8 mouse cellular contexts compared by ENCODE assay signal in the genomic region with DNA sequence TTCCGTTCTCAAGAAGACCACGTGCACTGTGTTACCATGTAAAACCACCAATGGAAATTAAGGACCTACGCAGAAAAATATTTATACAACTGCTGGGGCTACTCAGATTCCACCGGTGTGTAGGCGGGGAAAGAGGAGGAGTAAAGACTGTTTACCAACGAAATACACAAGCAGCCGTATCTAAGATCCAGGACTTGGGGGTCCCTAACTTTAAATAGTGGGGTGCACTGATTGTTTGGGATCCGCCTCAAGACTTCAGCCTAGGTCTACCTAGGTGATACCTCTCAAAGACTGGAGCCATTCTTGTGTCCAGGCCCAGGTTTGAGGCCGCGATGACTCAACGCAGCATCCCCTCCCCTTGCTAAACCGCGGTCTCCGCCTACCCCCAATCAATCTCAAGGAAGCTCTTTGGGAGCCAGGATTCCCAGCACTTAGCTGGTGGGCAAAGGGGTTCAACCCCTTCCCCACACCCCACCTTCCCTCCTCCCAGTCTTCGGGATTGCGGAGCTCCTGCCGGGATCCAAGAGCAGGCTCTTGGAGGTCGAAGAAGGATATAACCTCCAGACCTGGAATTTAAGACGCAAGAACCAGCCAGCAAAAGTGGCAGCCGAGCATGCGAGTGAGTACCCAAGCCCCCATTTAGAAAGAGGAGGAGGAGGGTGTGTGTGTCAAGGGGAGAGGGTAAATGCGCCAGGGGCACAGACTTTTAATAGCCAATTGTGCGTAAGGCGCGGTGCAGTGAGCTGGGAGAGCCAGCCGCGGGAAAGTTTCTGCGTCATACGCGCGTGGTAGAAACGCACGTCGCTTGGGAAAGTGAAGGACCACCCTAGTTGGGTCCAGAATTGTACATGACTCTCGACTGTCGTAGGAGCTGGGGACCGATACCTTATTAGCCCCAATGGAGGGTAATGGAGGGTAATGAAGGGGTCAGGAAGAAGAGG. TPM values are rescaled to one million over a fixed set of nuclear protein-coding genes. Genes with fewer than 3 reads are reported as not detected.
A peak's percentile ranks its signal among the peaks of the same experiment; 100 is the strongest.
DNase-seq lines count a peak whose midpoint lies in the region; ATAC-seq and TF ChIP-seq lines count a peak whose summit lies in the region.

No protein-coding gene starts in this region.

- H3K9ac ChIP-seq in forebrain, embryonic 15.5 days (replicated peaks): no peak overlapping the region; the same call in none of the 2 replicates
- H3K9ac ChIP-seq in hindbrain, embryonic 12.5 days: peak overlapping the region; percentile 44
- peak overlapping the region; percentile 27; the same call in 1 of the 2 replicates for H3K9ac ChIP-seq in midbrain, embryonic 11.5 days (ENCODE audit: low read length)

- ATAC-seq in forebrain, embryonic 15.5 days (replicated peaks): no peak
- ATAC-seq in hindbrain, embryonic 12.5 days (ENCODE audit: low FRiP score): 0 out of 2 replicates have a peak, but pooled peaks have one; percentile 26
- peak; percentile 17 for ATAC-seq in midbrain, embryonic 11.5 days (ENCODE audit: low FRiP score)

- no peaks in the 10 kb centered on the region for H3K9me3 ChIP-seq in forebrain, embryonic 15.5 days
- H3K9me3 ChIP-seq in hindbrain, embryonic 12.5 days (replicated peaks): no peaks in the 10 kb centered on the region
- no peaks in the 10 kb centered on the region for H3K9me3 ChIP-seq in midbrain, embryonic 11.5 days (ENCODE audit: control insufficient read depth, low read length)

- TF ChIP-seq POLR2A in thymus, adult 2 months (IDR thresholded peaks at IDR 0.05; ENCODE audit: control insufficient read depth, extremely low read depth, insufficient read depth, low read length, poor library complexity): no peak

- H3K4me2 ChIP-seq in forebrain, embryonic 15.5 days (replicated peaks): peak overlapping the region; percentile 92
- peak overlapping the region; percentile 89 for H3K4me2 ChIP-seq in hindbrain, embryonic 12.5 days (replicated peaks)
- H3K4me2 ChIP-seq in midbrain, embryonic 11.5 days: peak overlapping the region; percentile 83

- no peak for TF ChIP-seq CTCF in thymus, adult 2 months (IDR thresholded peaks at IDR 0.05; ENCODE audit: borderline replicate concordance, control insufficient read depth, extremely low read depth, insufficient read depth, low read length, poor library complexity)

- peak overlapping the region; percentile 16; the same call in 1 of the 2 replicates for H3K4me3 ChIP-seq in thymus, adult 2 months (ENCODE audit: control insufficient read depth, insufficient read depth, low read length)
- H3K4me3 ChIP-seq in forebrain, embryonic 15.5 days: peak overlapping the region; percentile 48
- peak overlapping the region; percentile 57 for H3K4me3 ChIP-seq in hindbrain, embryonic 12.5 days
- peak overlapping the region; percentile 49 for H3K4me3 ChIP-seq in midbrain, embryonic 11.5 days (ENCODE audit: low read depth, low read length)

- no peaks in the 10 kb centered on the region for H3K36me3 ChIP-seq in thymus, adult 2 months (ENCODE audit: control insufficient read depth, insufficient read depth, low read length)
- H3K36me3 ChIP-seq in forebrain, embryonic 15.5 days: no peaks in the 10 kb centered on the region
- no peaks in the 10 kb centered on the region for H3K36me3 ChIP-seq in hindbrain, embryonic 12.5 days
- H3K36me3 ChIP-seq in midbrain, embryonic 11.5 days (ENCODE audit: control insufficient read depth, insufficient read depth, low read length): no peaks in the 10 kb centered on the region

- H3K4me1 ChIP-seq in thymus, adult 2 months (replicated peaks; ENCODE audit: control insufficient read depth, insufficient read depth, low read length): no peaks in the 10 kb centered on the region
- peaks cover 37% of the 10 kb centered on the region for H3K4me1 ChIP-seq in forebrain, embryonic 15.5 days
- peaks cover 37% of the 10 kb centered on the region for H3K4me1 ChIP-seq in hindbrain, embryonic 12.5 days
- peaks cover 14% of the 10 kb centered on the region for H3K4me1 ChIP-seq in midbrain, embryonic 11.5 days (ENCODE audit: control insufficient read depth, insufficient read depth, low read length)

- 8% methylated on average over 37 of the region's 37 CpGs for WGBS in thymus, adult 2 months
- WGBS in forebrain, embryonic 15.5 days: 2% methylated on average over 37 of the region's 37 CpGs
- 1% methylated on average over 37 of the region's 37 CpGs for WGBS in hindbrain, embryonic 12.5 days
- WGBS in midbrain, embryonic 11.5 days: 2% methylated on average over 37 of the region's 37 CpGs

- no peak overlapping the region for H3K27ac ChIP-seq in thymus, adult 2 months (ENCODE audit: control insufficient read depth, insufficient read depth, low read length)
- H3K27ac ChIP-seq in forebrain, embryonic 15.5 days (replicated peaks): no peak overlapping the region
- H3K27ac ChIP-seq in hindbrain, embryonic 12.5 days: no peak overlapping the region
- H3K27ac ChIP-seq in midbrain, embryonic 11.5 days (ENCODE audit: low read depth, low read length): no peak overlapping the region

- DNase-seq in thymus, adult 2 months: no peak
- no peak for DNase-seq in thymus, adult 18-20 months
- DNase-seq in layer of hippocampus, postnatal 36 days: peak; percentile 13 to 28
- DNase-seq in midbrain, embryonic 11.5 days (ENCODE audit: low spot score, missing footprints): peak; percentile 94
- DNase-seq in urinary bladder, adult 2 months (ENCODE audit: low spot score): peak; percentile 37
- DNase-seq in frontal cortex, adult 2 months (ENCODE audit: extremely low spot score in 1 of 2, low spot score in 1 of 2): no peak

- no peaks in the 10 kb centered on the region; the same call in 1 of the 2 replicates for H3K27me3 ChIP-seq in thymus, adult 2 months (ENCODE audit: control insufficient read depth, insufficient read depth, low read length)
- peaks cover 29% of the 10 kb centered on the region for H3K27me3 ChIP-seq in forebrain, embryonic 15.5 days
- H3K27me3 ChIP-seq in hindbrain, embryonic 12.5 days: peaks cover 56% of the 10 kb centered on the region
- peaks cover 48% of the 10 kb centered on the region for H3K27me3 ChIP-seq in midbrain, embryonic 11.5 days (ENCODE audit: control insufficient read depth, insufficient read depth, low read length)

RNA-seq across cellular contexts. Expression of gene Adamts9, which starts 2.8 kb away (rescaled TPM):
- polyA plus RNA-seq in thymus, adult 2 months (2012; rRNA removed): 4.5 and 4.7 TPM in 2 replicates
- 0.73 and 1.0 TPM in 2 replicates for polyA plus RNA-seq in forebrain, embryonic 15.5 days (2015; fragmentation: Nextera tagmentation; extraction: Ambion mirVana)
- polyA plus RNA-seq in hindbrain, embryonic 12.5 days (2016; fragmentation: Nextera tagmentation; extraction: Ambion mirVana): 4.5 and 4.8 TPM in 2 replicates
- total RNA-seq in layer of hippocampus, postnatal 36 days (2021): 10 to 100 TPM in 1 of 2 experiments, 1 to 10 TPM in 1; 8.9 to 10.3 TPM
- polyA plus RNA-seq in midbrain, embryonic 11.5 days (2014; fragmentation: Nextera tagmentation; extraction: Ambion mirVana): 1.1 TPM in 2 replicates
- 8.9 and 10.5 TPM in 2 replicates for polyA plus RNA-seq in urinary bladder, adult 2 months (2012; rRNA removed)
- 1.1 and 1.3 TPM in 2 replicates for polyA plus RNA-seq in frontal cortex, adult 2 months (2012; rRNA removed)

Comparison
In these comparisons a context has a peak if more than half of its experiments do, and no peak if none do; other contexts are left out.
1. DNase-seq: peak in layer of hippocampus, postnatal 36 days (2 of 2), midbrain, embryonic 11.5 days (single experiment) and urinary bladder, adult 2 months (single experiment); none in thymus, adult 2 months (single experiment), thymus, adult 18-20 months (0 of 2) and frontal cortex, adult 2 months (0 of 2).
2. Peak in every context shown above with its lines, with median percentiles within 50 percentile points of each other: H3K4me3 ChIP-seq and H3K4me2 ChIP-seq.